ENCODE assay signal across 29 mouse cellular contexts in genomic region chr10:118859655-118860054, GRCm38 (mm10). TPM values are rescaled to one million over a fixed set of nuclear protein-coding genes. Genes with fewer than 3 reads are reported as not detected.
DNase-seq lines count a peak whose midpoint lies in the region; ATAC-seq and TF ChIP-seq lines count a peak whose summit lies in the region.
"Had no signal": no experiment of that assay in that cellular context is flagged by ENCODE, and none has a peak within 500 bp of the region (broad histone marks: within the 10 kb centered on the region; RNA-seq: fewer than 3 reads in every experiment).

No protein-coding gene starts in this region.

- DNase-seq in heart, adult 2 months: no peak
- no peak for DNase-seq in heart, adult 18-20 months
- DNase-seq in intestine, embryonic 14.5 days (ENCODE audit: low spot score): peak; percentile 35
- DNase-seq: adrenal gland, adult 8-10 months; adrenal gland, postnatal 25 days; B cell, adult 2 months; cerebellum, adult 11-12 months; cerebellum, adult 8-10 months; cerebellum, postnatal 10 days; cerebellum, postnatal 36 days; embryo, embryonic 11 days; gastrocnemius, postnatal 25 days; heart, postnatal 10 days; kidney, adult 11 months; kidney, adult 8-10 months had no signal

- peak overlapping the region; percentile 51; the same call in 1 of the 2 replicates for H3K27ac ChIP-seq in heart, embryonic 12.5 days (ENCODE audit: poor library complexity, severe bottlenecking)
- H3K27ac ChIP-seq in heart, adult 2 months: no peak overlapping the region
- H3K27ac ChIP-seq in heart, embryonic 15.5 days: peak overlapping the region; percentile 3; the same call in 1 of the 2 replicates
- H3K27ac ChIP-seq in intestine, embryonic 14.5 days (ENCODE audit: low read depth): no peak overlapping the region
- H3K27ac ChIP-seq in intestine, embryonic 15.5 days: no peak overlapping the region
- H3K27ac ChIP-seq: embryonic facial prominence, embryonic 10.5 days; embryonic facial prominence, embryonic 13.5 days; forebrain, embryonic 12.5 days; forebrain, embryonic 15.5 days; hindbrain, embryonic 12.5 days; hindbrain, embryonic 15.5 days; kidney, embryonic 15.5 days had no signal

- H3K4me2 ChIP-seq in heart, embryonic 12.5 days: no peak overlapping the region
- no peak overlapping the region for H3K4me2 ChIP-seq in heart, embryonic 15.5 days
- H3K4me2 ChIP-seq in intestine, embryonic 14.5 days (ENCODE audit: low read length): no peak overlapping the region
- no peak overlapping the region for H3K4me2 ChIP-seq in intestine, embryonic 15.5 days (replicated peaks)
- H3K4me2 ChIP-seq: embryonic facial prominence, embryonic 13.5 days; forebrain, embryonic 12.5 days; forebrain, embryonic 15.5 days; hindbrain, embryonic 12.5 days; hindbrain, embryonic 15.5 days; kidney, embryonic 15.5 days had no signal

- no peak for TF ChIP-seq CTCF in heart, adult 2 months (IDR thresholded peaks at IDR 0.05)
- no peak for TF ChIP-seq CTCF in E14TG2a.4 (conservative IDR thresholded peaks at IDR 0.05; ENCODE audit: low read length)

- 93% methylated on average over 21 of the region's 21 CpGs for WGBS in heart, embryonic 12.5 days
- WGBS in heart, adult 2 months: 89% methylated on average over 21 of the region's 21 CpGs
- WGBS in heart, embryonic 15.5 days: 90% methylated on average over 21 of the region's 21 CpGs
- WGBS in intestine, embryonic 14.5 days: 94% methylated on average over 21 of the region's 21 CpGs
- WGBS in intestine, embryonic 15.5 days: 96% methylated on average over 21 of the region's 21 CpGs

- peaks cover 42% of the 10 kb centered on the region for H3K4me1 ChIP-seq in heart, embryonic 12.5 days (replicated peaks)
- H3K4me1 ChIP-seq in heart, adult 2 months (ENCODE audit: control insufficient read depth, insufficient read depth, low read length): peaks cover 7% of the 10 kb centered on the region
- H3K4me1 ChIP-seq in heart, embryonic 15.5 days (replicated peaks): peaks cover 35% of the 10 kb centered on the region
- H3K4me1 ChIP-seq in intestine, embryonic 14.5 days (replicated peaks; ENCODE audit: control insufficient read depth, insufficient read depth, low read length): no peaks in the 10 kb centered on the region; the same call in 1 of the 2 replicates
- H3K4me1 ChIP-seq in intestine, embryonic 15.5 days (replicated peaks): 0 out of 2 replicates have a peak, but pooled peaks cover 10% of the 10 kb centered on the region
- H3K4me1 ChIP-seq in E14TG2a.4 (replicated peaks; ENCODE audit: low read depth, low read length): peaks cover 4% of the 10 kb centered on the region; the same call in 1 of the 2 replicates
- H3K4me1 ChIP-seq: hindbrain, embryonic 12.5 days had no signal

- intact Hi-C loops in heart, adult 2 months (cut with DNase I): no loop called here

- H3K27me3 ChIP-seq in heart, embryonic 12.5 days (replicated peaks): no peaks in the 10 kb centered on the region
- no peaks in the 10 kb centered on the region for H3K27me3 ChIP-seq in heart, adult 2 months (ENCODE audit: control insufficient read depth, insufficient read depth, low read length)
- no peaks in the 10 kb centered on the region for H3K27me3 ChIP-seq in heart, embryonic 15.5 days
- H3K27me3 ChIP-seq in intestine, embryonic 14.5 days (replicated peaks; ENCODE audit: control insufficient read depth, insufficient read depth, low read length): no peaks in the 10 kb centered on the region
- no peaks in the 10 kb centered on the region for H3K27me3 ChIP-seq in intestine, embryonic 15.5 days (replicated peaks)
- H3K27me3 ChIP-seq in E14TG2a.4 (ENCODE audit: insufficient read depth, low read length): no peaks in the 10 kb centered on the region
- H3K27me3 ChIP-seq: CH12.LX; embryonic facial prominence, embryonic 13.5 days; forebrain, embryonic 12.5 days; forebrain, embryonic 15.5 days; hindbrain, embryonic 12.5 days; hindbrain, embryonic 15.5 days; kidney, embryonic 15.5 days had no signal

- H3K9ac ChIP-seq in heart, embryonic 12.5 days: no peak overlapping the region
- H3K9ac ChIP-seq in heart, adult 2 months (ENCODE audit: low read depth, low read length): no peak overlapping the region
- no peak overlapping the region for H3K9ac ChIP-seq in heart, embryonic 15.5 days
- H3K9ac ChIP-seq in intestine, embryonic 14.5 days (ENCODE audit: low read length): no peak overlapping the region
- H3K9ac ChIP-seq in intestine, embryonic 15.5 days: no peak overlapping the region
- H3K9ac ChIP-seq: embryonic facial prominence, embryonic 13.5 days; forebrain, embryonic 12.5 days; forebrain, embryonic 15.5 days; hindbrain, embryonic 12.5 days; hindbrain, embryonic 15.5 days; kidney, embryonic 15.5 days had no signal

- peaks cover 18% of the 10 kb centered on the region for H3K9me3 ChIP-seq in heart, embryonic 12.5 days (replicated peaks)
- H3K9me3 ChIP-seq in heart, embryonic 15.5 days (replicated peaks): no peaks in the 10 kb centered on the region
- peaks cover 9% of the 10 kb centered on the region for H3K9me3 ChIP-seq in intestine, embryonic 14.5 days (ENCODE audit: control insufficient read depth, low read length)
- no peaks in the 10 kb centered on the region for H3K9me3 ChIP-seq in intestine, embryonic 15.5 days
- peaks cover 14% of the 10 kb centered on the region for H3K9me3 ChIP-seq in E14TG2a.4 (ENCODE audit: low read length)

- H3K4me3 ChIP-seq in heart, embryonic 12.5 days: no peak overlapping the region
- H3K4me3 ChIP-seq in heart, adult 2 months: no peak overlapping the region
- no peak overlapping the region for H3K4me3 ChIP-seq in heart, embryonic 15.5 days
- no peak overlapping the region for H3K4me3 ChIP-seq in intestine, embryonic 14.5 days (ENCODE audit: low read depth, low read length)
- H3K4me3 ChIP-seq in intestine, embryonic 15.5 days (replicated peaks): no peak overlapping the region
- H3K4me3 ChIP-seq in E14TG2a.4 (replicated peaks; ENCODE audit: low read length): peak overlapping the region; percentile 61
- H3K4me3 ChIP-seq: embryonic facial prominence, embryonic 10.5 days; embryonic facial prominence, embryonic 13.5 days; erythroblast, embryonic 14.5 days; forebrain, embryonic 12.5 days; forebrain, embryonic 15.5 days; hindbrain, embryonic 12.5 days; hindbrain, embryonic 15.5 days; kidney, embryonic 15.5 days had no signal

- H3K36me3 ChIP-seq in heart, embryonic 12.5 days: peaks cover 74% of the 10 kb centered on the region
- peaks cover 15% of the 10 kb centered on the region for H3K36me3 ChIP-seq in heart, adult 2 months (ENCODE audit: control insufficient read depth, insufficient read depth, low read length)
- peaks cover 58% of the 10 kb centered on the region for H3K36me3 ChIP-seq in heart, embryonic 15.5 days
- H3K36me3 ChIP-seq in intestine, embryonic 14.5 days (ENCODE audit: control insufficient read depth, insufficient read depth, low read length): peaks cover 79% of the 10 kb centered on the region
- peaks cover 37% of the 10 kb centered on the region for H3K36me3 ChIP-seq in intestine, embryonic 15.5 days
- peaks cover 47% of the 10 kb centered on the region for H3K36me3 ChIP-seq in E14TG2a.4 (ENCODE audit: insufficient read depth, low read length)

- ATAC-seq in heart, embryonic 12.5 days (ENCODE audit: insufficient number of reproducible peaks, low FRiP score): no peak
- no peak for ATAC-seq in heart, embryonic 15.5 days (replicated peaks; ENCODE audit: insufficient number of reproducible peaks, insufficient read depth, low FRiP score, low read depth)
- no peak for ATAC-seq in intestine, embryonic 14.5 days (replicated peaks; ENCODE audit: low FRiP score, low TSS enrichment, low read depth)
- ATAC-seq in intestine, embryonic 15.5 days: no peak
- ATAC-seq: activated CD4-positive, CD25-positive, alpha-beta regulatory T cell, adult 4 months; forebrain, embryonic 15.5 days had no signal

- no peak for TF ChIP-seq EP300 in heart, adult 2 months (IDR thresholded peaks at IDR 0.05; ENCODE audit: insufficient read depth, low read depth, low read length)

- H3K79me2 ChIP-seq in heart, adult 2 months (replicated peaks; ENCODE audit: control insufficient read depth, insufficient read depth, low read length): 0 out of 2 replicates have a peak, but pooled peaks cover 1% of the 10 kb centered on the region

- no peak for TF ChIP-seq POLR2A in heart, adult 2 months (IDR thresholded peaks at IDR 0.05; ENCODE audit: insufficient read depth, low read depth, low read length)

RNA-seq across cellular contexts. Expression of gene Dyrk2, which starts 10.4 kb away (rescaled TPM):
- 13.3 and 14.6 TPM in 2 replicates for polyA plus RNA-seq in heart, embryonic 12.5 days (2016; fragmentation: Nextera tagmentation; extraction: Ambion mirVana)
- total RNA-seq in heart, adult 2 months (2021): 10 to 100 TPM; 32.4 to 42.1 TPM
- 12.1 and 23.2 TPM in 2 replicates for polyA plus RNA-seq in heart, adult 2 months (2012; rRNA removed)
- polyA plus RNA-seq in heart, embryonic 15.5 days (2015; fragmentation: Nextera tagmentation; extraction: Ambion mirVana): 10.0 and 10.2 TPM in 2 replicates
- total RNA-seq in heart, adult 18-20 months (2021): 10 to 100 TPM; 26.6 to 37.1 TPM
- 13.5 and 13.9 TPM in 2 replicates for polyA plus RNA-seq in intestine, embryonic 14.5 days (2014; fragmentation: Nextera tagmentation; extraction: Ambion mirVana)
- polyA plus RNA-seq in intestine, embryonic 15.5 days (2015; fragmentation: Nextera tagmentation; extraction: Ambion mirVana): 9.5 TPM in 2 replicates

Comparison
In these comparisons a context has a peak if more than half of its experiments do, and no peak if none do; other contexts are left out.
1. H3K27ac ChIP-seq: peak in heart, embryonic 12.5 days (single experiment) and heart, embryonic 15.5 days (single experiment); none in heart, adult 2 months (single experiment), intestine, embryonic 14.5 days (single experiment) and intestine, embryonic 15.5 days (single experiment).